Mouse (Mus musculus) T-helper 17 cell (primary cell): ENCODE measurements around the gene Tardbp.

Source experiments
- in situ Hi-C, 2 experiments: fragments of 300-600 bp; cut with MboI, MseI; formaldehyde crosslinking; loops; 1 replicate in 1 of 2; 2 replicates in 1 of 2; pipeline ENCODE4 v1.15.1; 2025; ENCODE audit warnings: high pct_unique_total_duplicates in 2 of 2

Tardbp gene

GRCm38 (mm10) chr4:148626623-148627185 lies at the start of gene Tardbp:
Gene Tardbp, minus strand, starts transcription at chr4:148627019.
- in situ Hi-C loops = loop anchor here in 1 of 2 experiments (25.0 kb wide), 1 partner anchor 1936 kb away; no protein-coding TSS in a partner anchor

- in situ Hi-C loops = no loop called here
These were observed 49.6 kb upstream of the Tardbp start for GRCm38 (mm10) chr4:148676188-148676960.

GRCm38 (mm10) chr4:148675043-148675442 lies 48.2 kb upstream of the Tardbp start:
- in situ Hi-C loops = no loop called here

- in situ Hi-C loops = no loop called here
These were observed 44.6 kb upstream of the Tardbp start for GRCm38 (mm10) chr4:148671230-148671947.

- in situ Hi-C loops = no loop called here
These were observed 40.4 kb upstream of the Tardbp start for GRCm38 (mm10) chr4:148667006-148667755.

- in situ Hi-C loops = loop anchor here in 1 of 2 experiments (5.0 kb wide), 1 partner anchor 663 kb away; no protein-coding TSS in a partner anchor
These were observed 37.2 kb upstream of the Tardbp start for GRCm38 (mm10) chr4:148664021-148664420.

- in situ Hi-C loops = loop anchor here in 1 of 2 experiments (5.0 kb wide), 1 partner anchor 664 kb away; no protein-coding TSS in a partner anchor
These were observed 36.5 kb upstream of the Tardbp start for GRCm38 (mm10) chr4:148663326-148663725.

- in situ Hi-C loops = loop anchor here in 1 of 2 experiments (5.0 kb wide), 1 partner anchor 665 kb away; no protein-coding TSS in a partner anchor
These were observed 35.5 kb upstream of the Tardbp start for GRCm38 (mm10) chr4:148662168-148662965.

GRCm38 (mm10) chr4:148660174-148660573 lies 33.4 kb upstream of the Tardbp start:
- in situ Hi-C loops = loop anchor here in 1 of 2 experiments (5.0 kb wide), 1 partner anchor 667 kb away; no protein-coding TSS in a partner anchor

- in situ Hi-C loops = no loop called here
These were observed 31.0 kb upstream of the Tardbp start for GRCm38 (mm10) chr4:148657776-148658175.

GRCm38 (mm10) chr4:148656691-148657258 lies 30.0 kb upstream of the Tardbp start:
- in situ Hi-C loops = no loop called here

- in situ Hi-C loops = no loop called here
These were observed 28.0 kb upstream of the Tardbp start for GRCm38 (mm10) chr4:148654701-148655398.

GRCm38 (mm10) chr4:148651045-148651444 lies 24.2 kb upstream of the Tardbp start:
- in situ Hi-C loops = no loop called here

GRCm38 (mm10) chr4:148649309-148649708 lies 22.5 kb upstream of the Tardbp start:
- in situ Hi-C loops = loop anchor here in 1 of 2 experiments (25.0 kb wide), 1 partner anchor 1913 kb away; no protein-coding TSS in a partner anchor

GRCm38 (mm10) chr4:148646616-148647015 lies 19.8 kb upstream of the Tardbp start:
- in situ Hi-C loops = loop anchor here in 1 of 2 experiments (25.0 kb wide), 1 partner anchor 1916 kb away; no protein-coding TSS in a partner anchor

GRCm38 (mm10) chr4:148644926-148645325 lies 18.1 kb upstream of the Tardbp start:
- in situ Hi-C loops = loop anchor here in 1 of 2 experiments (25.0 kb wide), 1 partner anchor 1917 kb away; no protein-coding TSS in a partner anchor

- in situ Hi-C loops = loop anchor here in 1 of 2 experiments (25.0 kb wide), 1 partner anchor 1918 kb away; no protein-coding TSS in a partner anchor
These were observed 17.3 kb upstream of the Tardbp start for GRCm38 (mm10) chr4:148644157-148644511.

- in situ Hi-C loops = loop anchor here in 1 of 2 experiments (25.0 kb wide), 1 partner anchor 1919 kb away; no protein-coding TSS in a partner anchor
These were observed 16.7 kb upstream of the Tardbp start, which contains the start of gene Gm572 for GRCm38 (mm10) chr4:148643291-148644156. Gene Gm572, plus strand, starts transcription at chr4:148643317.
